Mouse (Mus musculus) thymus, adult 2 months (tissue): ENCODE data around the gene Ncan. TPM values are rescaled to one million over a fixed set of nuclear protein-coding genes. Genes with fewer than 3 reads are reported as not detected.
A peak's percentile ranks its signal among the peaks of the same experiment; 100 is the strongest.

Experiments
- DNase-seq: peaks from one replicate; pipeline ENCODE4 v3.0.0; 2021
- H3K27ac ChIP-seq: fragments of 200-500 bp; 2 replicates; pipeline ENCODE4 v1.5.1; 2012; ENCODE audit warnings: low read length, control low read depth; ENCODE audit not compliant: control insufficient read depth, insufficient read depth
- H3K27me3 ChIP-seq: fragments of 200-500 bp; 2 replicates; pipeline ENCODE4 v1.6.1; 2012; ENCODE audit warnings: mild to moderate bottlenecking, low read length, moderate library complexity, mixed read lengths; ENCODE audit not compliant: control insufficient read depth, insufficient read depth
- H3K36me3 ChIP-seq: fragments of 200-500 bp; 2 replicates; pipeline ENCODE4 v1.6.1; 2012; ENCODE audit warnings: mild to moderate bottlenecking, low read length, moderate library complexity; ENCODE audit not compliant: control insufficient read depth, insufficient read depth
- H3K4me1 ChIP-seq: fragments of 200-500 bp; replicated peaks from 2 replicates; pipeline ENCODE4 v1.6.1; 2012; ENCODE audit warnings: low read length; ENCODE audit not compliant: control insufficient read depth, insufficient read depth
- H3K4me3 ChIP-seq: fragments of 200-500 bp; 2 replicates; pipeline ENCODE4 v1.5.1; 2012; ENCODE audit warnings: mild to moderate bottlenecking, low read length, control low read depth, moderate library complexity; ENCODE audit not compliant: control insufficient read depth, insufficient read depth
- CTCF ChIP-seq: fragments of 200-500 bp; IDR thresholded peaks from 2 replicates; pipeline ENCODE4 v1.5.1; 2012; ENCODE audit warnings: mild to moderate bottlenecking, control low read depth, low read length, moderate library complexity, borderline replicate concordance; ENCODE audit not compliant: control insufficient read depth, poor library complexity, insufficient read depth; ENCODE audit errors: extremely low read depth
- POLR2A ChIP-seq: fragments of 200-500 bp; IDR thresholded peaks from 2 replicates; pipeline ENCODE4 v1.6.1; 2012; ENCODE audit warnings: mild to moderate bottlenecking, low read length, control low read depth, moderate library complexity; ENCODE audit not compliant: control insufficient read depth, poor library complexity, insufficient read depth; ENCODE audit errors: extremely low read depth
- WGBS: fragments of 180-500 bp; shearing (Covaris S2); methylation state at CpG from one replicate; pipeline ENCODE4 v1.1.7; 2018; 5-methylcytosine and 5-hydroxymethylcytosine counted together
- polyA plus RNA-seq: library from polyadenylated mRNA; depleted of rRNA; stranded (reverse); fragments of >200 nt; gene quantifications from 2 replicates; pipeline ENCODE4 v1.2.3, GENCODE M21; 2012

Gene Ncan
- polyA plus RNA-seq, 1 experiment, result 0.08 TPM

DNA sequence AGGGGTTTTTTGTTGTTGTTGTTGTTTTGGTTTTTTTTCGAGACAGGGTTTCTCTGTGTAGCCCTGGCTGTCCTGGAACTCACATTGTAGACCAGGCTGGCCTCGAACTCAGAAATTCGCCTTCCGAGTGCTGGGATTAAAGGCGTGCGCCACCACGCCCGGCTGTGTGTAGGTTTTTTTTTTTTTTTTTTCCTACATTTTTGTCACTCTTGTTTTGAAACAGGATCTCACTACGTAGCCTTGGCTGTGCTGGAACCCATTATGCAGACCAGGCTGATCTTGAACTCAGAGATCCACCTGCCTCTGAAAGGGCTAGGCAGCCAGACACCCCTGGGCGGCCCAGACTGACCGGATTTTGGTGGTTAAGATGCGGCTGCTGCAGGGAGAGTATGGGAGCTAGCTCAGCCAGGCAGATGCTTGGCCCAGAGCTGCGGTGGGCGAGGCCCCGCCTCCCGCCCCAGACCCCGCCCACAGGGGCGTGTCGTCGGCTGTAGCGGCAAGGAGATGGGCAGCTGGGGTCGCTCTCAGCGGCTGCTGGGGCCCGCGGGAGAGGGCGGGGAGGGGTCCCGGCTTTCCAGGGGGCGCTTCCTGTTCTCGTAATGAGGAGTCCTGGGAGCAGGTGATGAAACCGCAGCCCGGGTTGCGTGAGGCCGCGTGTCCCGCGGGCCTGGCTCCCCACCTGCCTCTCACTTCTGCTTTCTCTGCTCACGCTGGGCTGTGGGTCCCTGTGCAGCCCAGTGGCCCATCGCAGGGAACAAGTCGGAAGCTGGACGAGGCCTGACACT, 37.6 kb upstream of the Ncan start:
- 5% methylated on average over 40 of the region's 40 CpGs for WGBS
- no peaks in the 10 kb centered on the region for H3K27me3 ChIP-seq
- no peak overlapping the region; the same call in 1 of the 2 replicates for H3K27ac ChIP-seq
- H3K4me1 ChIP-seq, result peaks cover 43% of the 10 kb centered on the region
- DNase-seq, result peak; percentile 88
- H3K36me3 ChIP-seq, result no peaks in the 10 kb centered on the region
- peak overlapping the region; percentile 39 for H3K4me3 ChIP-seq
- TF ChIP-seq CTCF (no peak), POLR2A (peak; percentile 43; the same call in 1 of the 2 replicates)

- Histone ChIP-seq H3K4me3 (no peak overlapping the region), H3K27me3 (no peaks in the 10 kb centered on the region), H3K27ac (no peak overlapping the region), H3K36me3 (no peaks in the 10 kb centered on the region), H3K4me1 (peaks cover 48% of the 10 kb centered on the region)
- 94% methylated on average over 1 of the region's 1 CpGs for WGBS
- no peak for TF ChIP-seq POLR2A
- DNase-seq, result no peak
Observed at GRCm38 (mm10) chr8:70157240-70157800, 36.6 kb upstream of the Ncan start.

DNA sequence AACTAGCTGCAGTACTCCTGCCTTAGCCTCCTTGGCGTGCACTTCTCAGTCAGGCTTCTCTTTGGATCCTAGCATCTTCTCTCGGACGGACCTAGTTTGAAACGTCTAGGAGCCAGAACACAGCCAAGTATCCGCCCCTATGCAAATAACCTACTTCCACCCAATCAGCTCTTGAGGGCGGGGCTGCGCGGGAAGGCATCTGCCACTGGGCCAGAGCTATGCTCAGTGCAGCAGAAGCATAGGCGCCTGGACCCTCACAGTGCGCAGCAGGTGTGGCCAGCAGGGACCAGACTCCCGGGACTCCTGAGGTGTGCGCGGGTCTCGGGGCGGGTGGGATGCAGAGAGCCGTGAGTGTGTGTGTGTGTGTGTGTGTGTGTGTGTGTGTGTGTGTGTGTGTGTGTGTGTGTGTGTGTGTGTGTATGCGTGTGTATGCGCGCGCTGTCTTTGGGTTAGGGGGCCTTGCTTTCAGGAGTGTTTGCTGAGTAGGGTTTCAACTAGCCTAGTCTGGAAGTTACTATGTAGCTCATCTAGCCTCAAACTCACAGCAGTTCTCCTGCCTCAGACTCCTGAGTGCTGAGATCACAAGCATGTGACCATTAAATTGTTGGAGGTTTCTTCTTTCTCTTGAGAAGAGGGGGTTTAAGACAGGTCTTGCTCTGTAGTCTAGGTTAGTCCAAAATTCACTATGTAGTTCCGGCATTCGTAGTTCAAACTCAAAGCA, 32.0 kb upstream of the Ncan start:
- Histone ChIP-seq H3K27me3 (no peaks in the 10 kb centered on the region), H3K36me3 (no peaks in the 10 kb centered on the region), H3K27ac (no peak overlapping the region), H3K4me1 (peaks cover 37% of the 10 kb centered on the region), H3K4me3 (no peak overlapping the region)
- no peak for TF ChIP-seq CTCF
- TF ChIP-seq POLR2A, result no peak; the same call in 1 of the 2 replicates
- DNase-seq, result peak; percentile 83
- WGBS, result 20% methylated on average over 22 of the region's 22 CpGs

GRCm38 (mm10) chr8:70150158-70150557, 29.5 kb upstream of the Ncan start:
- 76% methylated on average over 13 of the region's 13 CpGs for WGBS
- H3K27ac ChIP-seq, result no peak overlapping the region
- peaks cover 30% of the 10 kb centered on the region for H3K4me1 ChIP-seq
- H3K4me3 ChIP-seq, result no peak overlapping the region
- H3K36me3 ChIP-seq, result peaks cover under 1% of the 10 kb centered on the region; the same call in 1 of the 2 replicates
- H3K27me3 ChIP-seq, result no peaks in the 10 kb centered on the region
- TF ChIP-seq POLR2A, result no peak
- no peak for TF ChIP-seq CTCF
- DNase-seq, result no peak

GRCm38 (mm10) chr8:70147678-70148607, 27.3 kb upstream of the Ncan start:
- peak overlapping the region; percentile 78 for H3K27ac ChIP-seq
- no peaks in the 10 kb centered on the region for H3K27me3 ChIP-seq
- TF ChIP-seq CTCF, result no peak
- no peak for TF ChIP-seq POLR2A
- H3K4me3 ChIP-seq, result no peak overlapping the region
- 72% methylated on average over 7 of the region's 7 CpGs for WGBS
- DNase-seq, result peak; percentile 41
- peaks cover 30% of the 10 kb centered on the region for H3K4me1 ChIP-seq
- peaks cover 4% of the 10 kb centered on the region; the same call in 1 of the 2 replicates for H3K36me3 ChIP-seq

DNA sequence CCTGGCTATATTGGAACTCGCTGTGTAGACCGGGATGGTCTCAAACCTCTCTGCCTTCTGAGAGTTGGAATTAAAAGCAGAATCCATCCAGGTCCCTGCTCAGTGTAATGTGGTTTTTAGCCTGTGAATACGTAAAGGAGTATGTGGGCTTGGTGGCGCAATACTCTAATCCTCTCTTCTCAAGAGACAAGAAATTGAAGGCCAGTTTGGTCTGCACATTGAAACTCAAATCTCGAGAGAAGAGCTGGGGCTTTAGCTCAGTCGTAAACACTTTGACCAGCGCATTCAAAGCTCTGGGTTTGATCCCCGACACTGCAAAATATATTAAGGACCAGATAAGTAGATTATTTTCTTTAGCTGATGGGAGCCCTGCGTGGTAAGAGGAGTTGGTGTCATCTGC, 19.3 kb upstream of the Ncan start:
- WGBS, result 1% methylated on average over 9 of the region's 9 CpGs
- H3K27ac ChIP-seq, result peak overlapping the region; percentile 91
- DNase-seq, result no peak
- no peak for TF ChIP-seq POLR2A
- TF ChIP-seq CTCF, result no peak
- no peaks in the 10 kb centered on the region for H3K27me3 ChIP-seq
- peaks cover 15% of the 10 kb centered on the region for H3K4me1 ChIP-seq
- peaks cover 4% of the 10 kb centered on the region; the same call in 1 of the 2 replicates for H3K36me3 ChIP-seq
- H3K4me3 ChIP-seq, result peak overlapping the region; percentile 96
